Mouse (Mus musculus): ENCODE measurements around the gene Polrmt. TPM values are rescaled to one million over a fixed set of nuclear protein-coding genes. Genes with fewer than 3 reads are reported as not detected.
A peak's percentile ranks its signal among the peaks of the same experiment; 100 is the strongest.
"Not testable (repeated sequence)": the region's sequence is repeated elsewhere in the genome, so short reads cannot be mapped to it uniquely, and the experiment has no call there.

The Polrmt gene
- polyA plus RNA-seq, 1 experiment from 2014 or later, result 30.9 TPM

DNA sequence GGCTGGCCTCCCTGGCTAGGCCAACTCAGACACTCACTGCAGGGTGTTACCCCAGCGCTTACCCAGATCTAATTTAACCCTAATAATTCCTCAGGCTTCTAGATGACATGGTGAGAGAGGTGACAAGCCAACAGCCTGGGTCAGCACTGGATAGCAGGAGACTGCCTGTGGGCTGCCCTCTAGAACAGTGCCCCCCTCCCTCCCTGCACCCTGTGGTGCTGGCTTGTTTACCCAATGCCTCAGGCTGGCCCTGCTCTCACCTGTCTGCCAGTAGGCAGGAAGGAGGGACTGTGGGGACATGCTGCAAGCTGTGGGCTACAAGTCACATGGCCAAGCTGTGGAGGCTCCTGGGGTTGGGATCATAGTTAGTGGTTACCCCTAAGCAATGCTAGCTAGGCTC is 39.2 kb downstream of the Polrmt start:
- 69% methylated on average over 1 of the region's 1 CpGs for WGBS
- peak overlapping the region; percentile 95 for H3K9ac ChIP-seq
- ATAC-seq (ENCODE audit: extremely low read depth, insufficient number of reproducible peaks, low FRiP score, low TSS enrichment), result no peak
- H3K4me3 ChIP-seq, result peak overlapping the region; percentile 75
- H3K9me3 ChIP-seq, result no peaks in the 10 kb centered on the region
- peak overlapping the region; percentile 84 for H3K27ac ChIP-seq (replicated peaks)
- H3K4me2 ChIP-seq, result peak overlapping the region; percentile 97
- peaks cover 61% of the 10 kb centered on the region for H3K4me1 ChIP-seq
- H3K27me3 ChIP-seq (replicated peaks), result no peaks in the 10 kb centered on the region
- H3K36me3 ChIP-seq, result peaks cover 60% of the 10 kb centered on the region

DNA sequence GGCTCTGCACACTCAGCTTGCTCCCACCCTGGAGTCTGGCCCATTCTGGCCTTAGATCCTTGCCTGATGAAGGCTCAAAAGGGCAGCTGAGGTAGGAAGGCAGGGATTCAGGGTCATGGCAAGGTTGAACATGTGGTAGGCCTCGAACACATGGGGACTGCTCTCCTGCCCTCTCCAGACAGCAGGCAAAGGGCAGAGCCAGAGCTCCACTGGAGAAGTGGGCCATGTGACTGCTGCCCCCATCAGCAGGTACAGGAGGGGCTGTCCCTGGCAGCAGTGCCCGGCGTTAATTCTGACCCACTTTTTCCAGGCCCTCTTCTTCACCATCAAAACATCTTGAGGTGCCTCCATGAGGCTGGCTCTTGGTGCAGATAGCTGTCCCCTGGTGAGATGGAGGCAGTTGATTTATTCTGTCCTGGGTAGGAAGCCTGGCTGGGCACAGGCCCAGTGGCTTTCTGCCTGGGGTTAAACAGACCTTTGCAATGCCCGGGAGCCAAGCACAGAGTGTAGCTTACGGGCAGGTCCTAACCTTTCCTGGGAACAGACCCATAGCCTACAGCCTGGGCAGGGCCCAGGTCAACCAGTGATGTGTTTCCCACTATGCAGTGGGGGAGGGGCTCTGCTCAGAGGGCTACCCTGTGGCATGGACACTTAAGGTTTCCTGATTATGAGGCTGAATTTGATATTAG is 39.8 kb downstream of the Polrmt start:
- peaks cover 62% of the 10 kb centered on the region for H3K4me1 ChIP-seq
- peak overlapping the region; percentile 97 for H3K4me2 ChIP-seq
- no peak for ATAC-seq (ENCODE audit: extremely low read depth, insufficient number of reproducible peaks, low FRiP score, low TSS enrichment)

DNA sequence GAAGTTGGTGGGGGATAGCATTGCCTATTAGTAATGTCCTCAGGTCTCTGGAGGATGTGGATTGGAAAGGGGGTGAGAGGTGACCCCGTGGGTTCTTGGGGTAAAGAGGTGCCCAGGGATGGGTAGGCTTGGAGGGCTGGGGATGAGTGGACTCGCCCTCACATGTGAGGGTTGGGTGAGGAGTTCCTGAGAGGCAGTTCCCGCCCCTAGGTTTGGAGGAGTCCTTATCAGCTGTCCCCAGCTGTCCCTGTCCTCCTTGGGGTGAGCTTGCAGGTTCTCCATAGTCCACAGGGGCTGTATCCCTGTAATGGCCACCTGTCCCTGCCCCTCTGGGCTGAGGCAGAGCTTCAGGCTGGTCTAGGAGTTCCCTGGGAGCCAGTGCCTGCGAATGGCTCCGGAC is 40.4 kb downstream of the Polrmt start:
- H3K27me3 ChIP-seq (replicated peaks), result no peaks in the 10 kb centered on the region
- H3K9ac ChIP-seq, result peak overlapping the region; percentile 95
- peak overlapping the region; percentile 97 for H3K4me2 ChIP-seq
- WGBS, result 63% methylated on average over 5 of the region's 5 CpGs
- H3K36me3 ChIP-seq, result peaks cover 48% of the 10 kb centered on the region
- no peaks in the 10 kb centered on the region for H3K9me3 ChIP-seq
- H3K4me1 ChIP-seq, result peaks cover 68% of the 10 kb centered on the region
- H3K27ac ChIP-seq (replicated peaks), result peak overlapping the region; percentile 84
- peak overlapping the region; percentile 75 for H3K4me3 ChIP-seq
- peak; percentile 30; the same call in 1 of the 2 replicates for ATAC-seq (ENCODE audit: extremely low read depth, insufficient number of reproducible peaks, low FRiP score, low TSS enrichment)

More for the DNA sequence above, 39.8 kb downstream of the Polrmt start:
- 57% methylated on average over 5 of the region's 5 CpGs for WGBS
- Histone ChIP-seq H3K4me3 (peak overlapping the region; percentile 75), H3K27ac (replicated peaks) (peak overlapping the region; percentile 84), H3K9me3 (no peaks in the 10 kb centered on the region), H3K36me3 (peaks cover 54% of the 10 kb centered on the region), H3K27me3 (replicated peaks) (no peaks in the 10 kb centered on the region), H3K9ac (peak overlapping the region; percentile 95)

DNA sequence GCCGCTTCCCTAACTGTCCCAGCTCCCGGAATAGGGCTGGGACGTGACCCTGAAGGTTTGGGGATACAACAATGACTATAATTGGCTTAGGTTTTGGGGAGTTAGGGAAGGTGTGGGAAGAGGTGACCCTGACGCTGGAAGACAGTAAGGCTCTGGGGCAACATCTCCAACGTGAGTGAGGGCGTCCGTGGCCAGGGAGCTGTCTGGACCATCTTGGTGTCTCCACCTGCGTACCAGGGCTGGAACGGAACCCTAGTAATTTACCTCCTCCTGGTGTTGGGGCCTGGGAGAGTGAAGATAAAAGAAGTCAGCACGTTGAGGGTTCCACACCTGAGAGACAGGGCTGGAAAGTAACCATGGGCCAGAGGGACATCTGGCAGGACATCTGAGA is 41.4 kb downstream of the Polrmt start:
- Histone ChIP-seq H3K4me3 (peak overlapping the region; percentile 75), H3K9ac (peak overlapping the region; percentile 95), H3K9me3 (no peaks in the 10 kb centered on the region), H3K4me1 (peaks cover 68% of the 10 kb centered on the region), H3K4me2 (peak overlapping the region; percentile 97), H3K27ac (replicated peaks) (peak overlapping the region; percentile 84), H3K27me3 (replicated peaks) (no peaks in the 10 kb centered on the region), H3K36me3 (peaks cover 38% of the 10 kb centered on the region)
- WGBS, result 2% methylated on average over 10 of the region's 10 CpGs
- no peak for ATAC-seq (ENCODE audit: extremely low read depth, insufficient number of reproducible peaks, low FRiP score, low TSS enrichment)

DNA sequence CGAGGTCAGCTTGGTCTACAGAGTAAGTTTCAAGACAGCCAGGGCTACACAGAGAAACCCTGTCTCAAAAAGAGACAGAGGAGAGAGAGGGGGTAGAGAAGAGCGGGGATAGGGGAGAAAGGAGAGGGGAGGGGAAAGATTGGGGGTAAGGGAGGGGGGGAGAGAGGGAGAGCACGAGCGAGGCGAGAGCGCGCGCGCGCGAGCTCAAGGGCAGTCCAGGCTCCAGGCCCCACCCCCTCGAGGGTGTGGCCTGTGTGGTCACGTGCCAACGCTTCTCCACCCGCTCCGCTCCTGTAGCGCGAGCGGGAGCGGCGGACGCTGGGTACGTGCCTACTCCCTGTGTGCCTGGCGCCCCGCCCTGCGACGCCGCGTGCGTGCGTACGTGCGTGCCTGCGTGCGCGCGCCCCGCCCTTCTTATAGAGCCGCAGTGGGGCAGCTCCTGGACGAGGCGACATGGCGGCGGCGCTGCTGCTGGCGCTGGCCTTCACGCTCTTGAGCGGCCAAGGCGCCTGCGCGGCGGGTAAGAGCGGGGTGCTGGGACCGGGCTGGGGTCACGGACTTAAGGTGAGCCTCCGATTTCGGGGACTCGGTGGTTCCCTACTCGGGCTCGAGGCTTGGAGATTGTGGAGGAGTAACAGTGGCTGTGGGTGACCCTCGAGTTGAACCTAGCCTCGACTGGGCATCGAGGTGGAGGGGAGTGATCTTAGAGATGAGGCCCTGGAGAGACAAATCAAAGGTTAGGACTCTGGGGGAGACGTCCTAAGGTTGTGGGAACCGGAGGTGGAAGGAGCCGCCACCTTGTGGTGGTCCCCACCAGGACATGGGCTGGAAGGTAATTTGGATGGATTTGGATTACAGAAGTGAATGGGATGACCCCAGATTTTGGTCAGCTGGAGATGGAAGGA is 42.1 kb downstream of the Polrmt start, which contains the start of gene Bsg:
Gene Bsg, plus strand, starts transcription at position 427 of the 905 bp plus-strand sequence.
- H3K4me3 ChIP-seq, result peak within 1 kb of the TSS; percentile 75
- no peaks in the 10 kb centered on the region for H3K27me3 ChIP-seq (replicated peaks)
- peak within 1 kb of the TSS; percentile 84 for H3K27ac ChIP-seq (replicated peaks)
- H3K4me1 ChIP-seq, result peaks cover 62% of the 10 kb centered on the region
- H3K36me3 ChIP-seq, result peaks cover 31% of the 10 kb centered on the region
- H3K4me2 ChIP-seq, result peak within 1 kb of the TSS; percentile 97
- H3K9ac ChIP-seq, result peak within 1 kb of the TSS; percentile 95
- ATAC-seq (ENCODE audit: extremely low read depth, insufficient number of reproducible peaks, low FRiP score, low TSS enrichment), result peak; percentile 93
- WGBS, result under 1% methylated on average over 63 of the region's 65 CpGs
- H3K9me3 ChIP-seq, result no peaks in the 10 kb centered on the region

DNA sequence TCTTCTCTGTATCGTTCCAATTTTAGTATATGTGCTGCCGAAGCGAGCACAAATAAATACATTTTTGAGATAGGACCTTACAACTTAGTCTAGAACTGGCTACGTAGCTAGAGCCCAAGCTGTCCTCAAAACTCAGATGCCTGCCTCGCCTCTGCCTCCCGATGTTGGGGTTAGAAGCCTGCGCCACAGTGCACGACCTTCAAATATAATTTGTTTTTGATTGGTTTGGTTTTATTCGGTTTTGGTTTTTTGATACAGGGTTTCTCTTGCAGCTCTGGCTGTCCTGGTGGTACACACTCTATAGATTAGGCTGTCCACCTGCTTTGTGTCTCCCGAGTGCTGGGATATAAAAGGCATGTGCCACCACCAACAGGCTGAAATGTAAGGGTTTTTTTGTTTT is 42.8 kb downstream of the Polrmt start:
- Histone ChIP-seq H3K4me1 (peaks cover 54% of the 10 kb centered on the region), H3K9me3 (no peaks in the 10 kb centered on the region), H3K27ac (replicated peaks) (peak overlapping the region; percentile 84), H3K27me3 (replicated peaks) (no peaks in the 10 kb centered on the region), H3K4me3 (peak overlapping the region; percentile 75), H3K4me2 (peak overlapping the region; percentile 97), H3K36me3 (peaks cover 23% of the 10 kb centered on the region), H3K9ac (peak overlapping the region; percentile 78)
- 74% methylated on average over 10 of the region's 10 CpGs for WGBS
- ATAC-seq (ENCODE audit: extremely low read depth, insufficient number of reproducible peaks, low FRiP score, low TSS enrichment), result no peak

DNA sequence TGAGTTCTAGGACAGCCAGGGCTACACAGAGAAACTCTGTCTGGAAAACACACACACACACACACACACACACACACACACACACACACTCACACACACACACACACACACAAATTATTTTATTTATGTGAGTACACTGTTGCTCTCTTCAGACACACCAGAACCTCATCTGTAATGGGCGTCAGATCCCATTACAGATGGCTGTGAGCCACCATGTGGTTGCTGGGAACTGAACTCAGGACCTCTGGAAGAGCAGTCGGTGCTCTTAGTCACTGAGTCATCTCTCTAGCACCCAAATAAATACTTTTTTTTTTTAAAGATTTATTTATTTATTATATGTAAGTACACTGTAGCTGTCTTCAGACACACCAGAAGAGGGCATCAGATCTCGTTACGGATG is 43.4 kb downstream of the Polrmt start:
- not testable (repeated sequence) for H3K9me3 ChIP-seq; H3K27me3 ChIP-seq (replicated peaks); H3K9ac ChIP-seq; H3K27ac ChIP-seq (replicated peaks); H3K4me3 ChIP-seq; H3K4me2 ChIP-seq; ATAC-seq (ENCODE audit: extremely low read depth, insufficient number of reproducible peaks, low FRiP score, low TSS enrichment)
- peaks cover 50% of the 10 kb centered on the region for H3K4me1 ChIP-seq
- WGBS, result 89% methylated on average over 4 of the region's 4 CpGs
- H3K36me3 ChIP-seq, result peaks cover 18% of the 10 kb centered on the region

DNA sequence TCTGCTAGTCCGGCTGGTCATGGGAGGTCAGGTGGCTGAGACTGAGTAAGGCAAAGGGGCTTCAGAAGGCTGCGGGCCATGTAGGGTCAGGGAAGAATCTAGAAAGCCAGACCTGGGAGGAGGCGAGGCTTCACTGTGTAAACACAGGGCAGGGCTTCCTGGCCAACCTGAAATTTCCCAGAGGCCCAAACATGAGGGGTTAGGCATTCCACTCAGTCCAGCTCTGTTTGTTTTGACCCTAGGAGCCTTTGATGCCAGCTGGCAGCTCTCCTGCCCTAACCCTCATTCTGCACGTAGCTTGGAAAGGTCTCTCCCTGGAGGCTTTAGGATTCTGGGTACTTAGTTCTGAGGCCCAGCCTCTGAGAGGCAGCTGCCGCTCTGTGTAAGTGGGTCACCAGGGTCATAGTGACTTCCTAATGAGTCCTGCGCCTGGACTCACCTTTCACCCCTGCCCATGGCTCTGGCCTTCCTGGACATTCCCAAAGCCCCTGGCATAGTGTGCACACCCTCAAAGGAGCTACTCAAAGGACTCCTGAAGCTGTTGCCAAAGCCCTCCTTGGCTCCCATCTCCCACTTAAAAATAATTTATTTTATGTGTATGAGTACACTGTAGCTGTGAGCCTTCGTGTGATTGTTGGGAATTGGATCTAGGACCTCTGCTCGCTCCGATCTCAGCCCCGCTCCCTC is 44.8 kb downstream of the Polrmt start:
- Histone ChIP-seq H3K9me3 (no peaks in the 10 kb centered on the region), H3K4me1 (peaks cover 45% of the 10 kb centered on the region), H3K4me3 (no peak overlapping the region), H3K27ac (replicated peaks) (peak overlapping the region; percentile 84), H3K9ac (peak overlapping the region; percentile 61), H3K36me3 (peaks cover 5% of the 10 kb centered on the region), H3K27me3 (replicated peaks) (no peaks in the 10 kb centered on the region), H3K4me2 (peak overlapping the region; percentile 40)
- WGBS, result 44% methylated on average over 10 of the region's 10 CpGs
- no peak for ATAC-seq (ENCODE audit: extremely low read depth, insufficient number of reproducible peaks, low FRiP score, low TSS enrichment)

DNA sequence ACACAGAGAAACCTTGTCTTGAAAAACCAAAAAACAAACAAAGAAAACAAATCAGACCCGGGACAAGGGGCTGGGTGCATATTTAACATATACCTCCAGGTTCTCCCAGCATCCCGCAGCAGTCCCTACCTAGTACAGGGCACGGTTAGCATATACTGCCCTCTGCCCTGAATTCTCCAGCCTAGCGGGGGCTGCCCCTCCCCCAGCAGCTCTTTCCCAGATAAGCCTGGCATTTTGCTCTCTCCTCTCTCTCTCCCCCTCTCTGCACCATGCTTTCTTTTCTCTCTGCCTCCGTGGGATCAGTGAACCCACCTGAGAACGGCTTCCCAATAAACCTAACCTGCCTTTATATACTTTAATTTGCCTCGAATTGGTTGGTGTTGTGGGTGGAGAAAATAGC is 45.7 kb downstream of the Polrmt start:
- no peaks in the 10 kb centered on the region for H3K27me3 ChIP-seq (replicated peaks)
- no peak overlapping the region for H3K4me3 ChIP-seq
- H3K36me3 ChIP-seq, result no peaks in the 10 kb centered on the region
- WGBS, result 24% methylated on average over 7 of the region's 7 CpGs
- peak overlapping the region; percentile 40 for H3K4me2 ChIP-seq
- H3K4me1 ChIP-seq, result peaks cover 45% of the 10 kb centered on the region
- no peaks in the 10 kb centered on the region for H3K9me3 ChIP-seq
- H3K27ac ChIP-seq (replicated peaks), result peak overlapping the region; percentile 84
- no peak for ATAC-seq (ENCODE audit: extremely low read depth, insufficient number of reproducible peaks, low FRiP score, low TSS enrichment)
- H3K9ac ChIP-seq, result peak overlapping the region; percentile 61

DNA sequence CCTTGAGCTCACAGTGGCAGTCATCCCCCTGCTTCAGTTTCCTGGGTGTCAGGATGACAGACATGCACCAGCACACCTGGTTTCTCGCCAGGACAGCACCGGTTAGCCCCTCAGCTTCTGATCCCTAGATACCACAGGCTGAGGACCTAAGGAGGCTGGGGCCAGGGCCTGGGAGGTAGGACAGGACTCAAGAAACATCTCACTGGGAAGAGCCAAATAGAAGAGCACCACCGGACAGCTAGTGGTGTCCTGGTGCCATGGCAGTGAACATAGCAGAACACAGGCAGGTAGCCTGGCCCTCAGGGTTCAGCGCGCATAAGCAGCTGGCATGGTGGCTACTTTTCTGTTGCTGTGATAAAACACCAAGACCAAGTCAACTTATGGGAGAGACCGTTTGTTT is 47.9 kb downstream of the Polrmt start:
- Histone ChIP-seq H3K4me1 (peaks cover 51% of the 10 kb centered on the region), H3K9me3 (no peaks in the 10 kb centered on the region), H3K27ac (replicated peaks) (no peak overlapping the region), H3K27me3 (replicated peaks) (no peaks in the 10 kb centered on the region), H3K9ac (no peak overlapping the region), H3K4me2 (no peak overlapping the region), H3K4me3 (no peak overlapping the region), H3K36me3 (no peaks in the 10 kb centered on the region)
- WGBS, result 85% methylated on average over 6 of the region's 6 CpGs
- ATAC-seq (ENCODE audit: extremely low read depth, insufficient number of reproducible peaks, low FRiP score, low TSS enrichment), result no peak

DNA sequence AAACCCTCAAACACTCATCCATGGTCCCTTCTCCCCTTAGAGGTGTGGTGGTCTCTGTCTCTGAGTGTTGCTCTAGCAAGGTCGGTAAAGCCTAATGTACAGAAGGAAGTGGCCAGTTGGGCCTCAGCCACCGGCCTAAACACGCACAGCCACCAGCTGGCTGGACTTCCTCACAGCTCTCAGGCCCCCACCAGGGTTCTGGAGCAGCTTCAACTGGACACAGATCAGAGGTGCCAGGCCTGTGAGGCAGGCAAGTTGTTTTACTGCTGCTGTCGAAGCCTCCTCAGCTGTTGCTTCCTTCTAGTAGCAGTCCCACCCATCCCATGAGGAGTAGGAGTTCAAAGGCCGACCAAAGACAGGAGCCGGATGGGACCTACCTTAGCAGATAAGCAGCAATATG is 48.5 kb downstream of the Polrmt start:
- peaks cover 51% of the 10 kb centered on the region for H3K4me1 ChIP-seq
- no peak overlapping the region for H3K9ac ChIP-seq
- H3K4me3 ChIP-seq, result no peak overlapping the region
- no peak overlapping the region for H3K4me2 ChIP-seq
- no peaks in the 10 kb centered on the region for H3K9me3 ChIP-seq
- H3K27ac ChIP-seq (replicated peaks), result no peak overlapping the region
- H3K27me3 ChIP-seq (replicated peaks), result no peaks in the 10 kb centered on the region
- ATAC-seq (ENCODE audit: extremely low read depth, insufficient number of reproducible peaks, low FRiP score, low TSS enrichment), result no peak
- WGBS, result 72% methylated on average over 6 of the region's 6 CpGs
- H3K36me3 ChIP-seq, result no peaks in the 10 kb centered on the region

Data from heart, embryonic 13.5 days (tissue).